Mouse (Mus musculus): ENCODE data around the gene Fgd5. TPM values are rescaled to one million over a fixed set of nuclear protein-coding genes. Genes with fewer than 3 reads are reported as not detected.

Fgd5 gene
- total RNA-seq, 2 experiments from 2014 or later = 15.5 to 15.8 TPM

DNA sequence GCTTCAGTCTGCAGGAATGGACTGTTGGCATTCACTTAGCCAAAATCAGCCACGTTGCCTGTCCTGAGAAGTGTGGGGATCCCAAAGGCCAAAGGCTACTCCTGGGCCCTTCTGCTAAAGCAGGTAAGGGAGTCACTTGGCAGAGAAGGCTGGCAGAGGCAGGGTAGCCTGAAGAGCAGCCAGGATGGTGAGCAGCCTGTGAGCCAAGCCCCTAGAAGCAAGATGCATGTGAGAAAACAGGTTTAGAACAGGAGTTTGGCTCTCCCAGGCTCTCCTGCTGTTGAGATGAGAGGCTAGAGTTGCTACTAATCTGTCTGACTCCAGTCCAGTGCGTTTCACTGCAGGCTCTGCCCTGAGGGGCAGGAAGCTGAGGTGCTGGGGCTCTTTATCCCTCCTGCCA is 25.0 kb downstream of the Fgd5 start:
- DNase-seq = no peak
- intact Hi-C loops (cut with DNase I; ENCODE audit: low total_unique reads) = no loop called here

DNA sequence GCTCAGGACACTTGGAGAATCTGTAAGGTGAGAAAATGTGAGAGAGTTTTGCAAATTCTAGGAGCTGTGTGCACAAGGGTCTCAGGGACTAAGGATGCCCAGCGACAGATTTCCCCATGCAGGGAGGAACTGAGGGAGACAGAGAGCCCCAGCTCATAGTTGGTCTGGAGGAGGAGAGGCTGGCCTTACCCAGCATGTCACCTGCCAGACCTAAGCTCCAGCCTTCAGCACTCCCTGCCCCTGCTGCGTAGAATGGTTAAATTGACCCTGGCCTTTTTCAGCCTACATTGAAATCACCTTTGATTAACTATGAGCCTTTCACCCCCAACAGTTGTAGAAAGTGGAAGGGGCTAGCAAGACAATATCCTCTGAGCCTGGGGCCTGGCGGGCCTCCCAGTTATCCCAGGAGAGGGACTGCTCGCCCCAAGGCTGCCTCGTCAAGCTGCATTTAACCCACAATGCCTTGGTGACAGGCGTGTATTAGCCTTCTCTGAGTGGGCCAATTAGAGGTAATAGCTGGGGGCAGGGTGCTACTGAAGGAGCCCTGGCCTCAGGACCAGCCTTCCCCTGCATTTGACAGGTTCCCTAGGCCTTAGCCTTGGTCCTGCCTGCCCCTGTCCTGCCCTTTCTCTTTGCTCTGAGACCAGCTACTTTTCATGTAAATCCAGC is 25.6 kb downstream of the Fgd5 start:
- intact Hi-C loops (cut with DNase I; ENCODE audit: low total_unique reads) = no loop called here
- no peak for DNase-seq

DNA sequence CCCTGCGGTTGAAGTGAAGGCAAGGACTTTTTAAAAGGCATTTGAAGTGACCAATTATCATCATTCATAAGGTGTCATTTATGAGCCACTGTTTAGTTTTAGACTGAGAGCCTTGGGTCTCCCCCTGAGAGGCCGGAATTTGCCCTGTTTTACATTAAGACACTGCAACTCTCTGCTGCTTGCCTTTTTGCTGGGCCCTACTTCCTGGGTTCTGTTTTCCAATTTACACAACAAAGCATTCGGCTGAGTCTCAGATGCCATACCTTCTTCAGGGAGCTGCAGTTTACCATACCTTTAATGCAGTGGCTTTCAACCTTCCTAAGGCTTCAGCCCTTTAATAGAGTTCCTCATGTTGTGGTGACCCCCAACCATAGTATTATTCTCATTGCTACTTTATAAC is 26.1 kb downstream of the Fgd5 start:
- no peak for DNase-seq
- intact Hi-C loops (cut with DNase I; ENCODE audit: low total_unique reads) = no loop called here

DNA sequence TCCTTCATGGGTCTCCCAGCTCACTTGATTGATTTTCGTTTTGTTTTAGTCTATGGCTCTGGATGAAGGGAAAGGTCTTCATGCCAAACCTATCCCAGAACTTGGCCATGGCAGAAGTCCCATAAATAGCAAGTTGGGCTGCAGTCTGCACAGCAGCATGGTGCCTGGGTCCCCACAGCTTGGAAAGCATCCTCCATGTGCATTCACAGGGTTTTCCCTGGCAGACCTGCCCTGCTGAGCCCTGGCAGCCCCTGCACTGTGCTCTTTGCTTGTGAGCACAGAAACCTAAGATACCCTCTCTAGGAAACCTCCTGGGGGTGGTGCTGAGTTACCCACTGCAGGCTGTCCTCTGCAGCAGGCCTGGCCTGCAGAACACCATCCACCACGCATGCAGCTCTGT is 32.2 kb downstream of the Fgd5 start:
- intact Hi-C loops (cut with DNase I; ENCODE audit: low total_unique reads) = no loop called here
- DNase-seq = no peak

DNA sequence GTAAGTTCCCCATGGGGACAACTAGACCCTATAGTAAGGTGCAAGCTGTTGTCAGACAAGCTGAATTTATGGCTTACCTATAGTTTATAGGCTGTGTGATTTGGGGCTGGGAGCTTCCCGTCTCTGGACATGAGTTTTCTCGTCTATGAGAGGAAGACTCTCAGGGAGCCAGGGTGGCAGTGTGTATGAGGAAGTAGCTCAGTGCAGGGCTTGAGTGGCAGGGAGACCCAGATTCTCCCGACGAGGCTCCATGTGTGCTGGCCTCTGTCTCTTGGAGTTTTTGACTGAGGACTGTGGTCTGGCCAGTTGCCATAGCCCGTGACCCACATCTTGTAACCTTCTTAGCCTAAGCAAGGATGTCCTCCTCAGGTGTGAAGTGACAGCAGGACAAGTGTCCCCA is 33.7 kb downstream of the Fgd5 start:
- intact Hi-C loops (cut with DNase I; ENCODE audit: low total_unique reads) = no loop called here
- DNase-seq = no peak

DNA sequence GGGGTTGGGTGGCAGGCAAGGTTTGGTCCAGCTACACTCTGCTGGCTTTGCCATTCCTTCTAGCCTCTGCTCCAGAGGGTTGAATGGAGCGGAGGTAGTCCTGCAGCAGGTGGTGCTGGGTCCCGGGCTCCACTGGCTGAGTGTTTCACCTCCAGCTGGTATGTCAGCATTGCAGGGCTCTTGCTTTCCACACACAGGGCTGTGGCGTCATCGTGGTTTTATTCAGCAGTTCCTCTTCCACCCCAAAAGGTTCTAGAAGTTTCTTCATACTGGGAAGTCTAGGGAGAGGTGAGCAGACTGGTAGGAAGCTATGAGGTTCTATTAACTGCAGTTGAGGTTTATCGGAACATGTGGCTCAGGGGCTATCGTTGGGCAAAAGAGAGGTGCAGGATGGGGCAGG is 34.4 kb downstream of the Fgd5 start:
- no peak for DNase-seq

DNA sequence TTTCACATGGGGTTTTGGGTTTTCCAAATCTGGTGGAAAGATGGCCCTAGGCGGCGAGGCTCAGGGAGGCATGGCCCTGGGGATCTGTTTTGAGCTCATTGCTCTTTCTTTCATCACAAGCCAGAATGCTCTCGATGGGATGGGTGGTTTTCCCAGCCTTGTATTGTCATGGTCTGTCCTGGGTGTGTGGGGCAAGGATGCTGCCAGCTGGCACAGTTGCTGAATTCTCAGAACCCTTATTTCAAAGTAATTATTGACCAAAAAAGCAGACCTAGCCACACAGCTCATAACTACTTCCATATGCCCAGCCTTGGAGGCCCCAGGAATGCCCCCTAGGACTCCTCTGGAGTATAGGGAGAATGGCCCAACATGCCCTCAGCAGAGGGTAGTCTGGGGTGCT is 34.9 kb downstream of the Fgd5 start:
- intact Hi-C loops (cut with DNase I; ENCODE audit: low total_unique reads) = no loop called here
- DNase-seq = no peak

More for the DNA sequence above, 34.4 kb downstream of the Fgd5 start:
- intact Hi-C loops (cut with DNase I; ENCODE audit: low total_unique reads) = no loop called here

DNA sequence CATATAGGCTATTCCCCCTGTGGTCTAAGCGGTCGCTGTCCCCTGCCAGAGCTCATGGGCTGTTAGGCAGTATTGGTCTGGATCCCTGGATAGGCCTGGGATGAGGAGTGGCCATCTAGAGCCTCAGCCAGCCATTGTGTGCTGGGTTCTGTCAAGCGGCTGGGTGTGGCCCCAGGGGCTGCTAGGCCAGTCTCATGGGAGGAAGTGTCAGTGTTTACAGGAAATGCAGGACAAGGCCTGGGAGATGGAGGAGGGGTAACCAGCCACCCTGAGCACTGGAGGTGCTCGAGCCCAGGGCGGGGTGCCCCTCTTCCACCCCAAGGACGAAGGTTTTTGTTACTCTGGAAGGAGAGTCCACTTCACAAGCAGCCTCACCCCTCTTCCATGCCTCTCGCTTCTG is 36.3 kb downstream of the Fgd5 start:
- intact Hi-C loops (cut with DNase I; ENCODE audit: low total_unique reads) = no loop called here
- peak; percentile 51 for DNase-seq

DNA sequence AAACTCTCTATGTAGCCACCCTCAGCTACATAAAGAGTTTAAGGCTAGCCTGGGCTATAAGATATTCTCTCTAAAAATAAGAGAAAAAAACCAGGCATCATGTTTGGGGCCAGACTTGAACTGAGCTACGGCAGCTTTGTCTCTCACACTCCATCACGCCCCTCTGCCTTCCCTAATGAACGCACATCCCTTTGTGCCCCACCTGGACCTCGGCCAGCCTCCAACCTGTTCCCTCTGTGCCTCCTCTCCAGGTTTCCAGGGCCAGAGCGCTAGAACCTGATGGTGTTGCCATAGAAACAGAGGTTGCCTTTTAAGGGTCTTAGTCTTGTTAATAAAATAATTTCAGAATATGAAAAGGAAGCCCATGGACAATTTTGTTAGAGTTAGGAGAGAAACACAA is 37.2 kb downstream of the Fgd5 start:
- intact Hi-C loops (cut with DNase I; ENCODE audit: low total_unique reads) = no loop called here
- DNase-seq = no peak

DNA sequence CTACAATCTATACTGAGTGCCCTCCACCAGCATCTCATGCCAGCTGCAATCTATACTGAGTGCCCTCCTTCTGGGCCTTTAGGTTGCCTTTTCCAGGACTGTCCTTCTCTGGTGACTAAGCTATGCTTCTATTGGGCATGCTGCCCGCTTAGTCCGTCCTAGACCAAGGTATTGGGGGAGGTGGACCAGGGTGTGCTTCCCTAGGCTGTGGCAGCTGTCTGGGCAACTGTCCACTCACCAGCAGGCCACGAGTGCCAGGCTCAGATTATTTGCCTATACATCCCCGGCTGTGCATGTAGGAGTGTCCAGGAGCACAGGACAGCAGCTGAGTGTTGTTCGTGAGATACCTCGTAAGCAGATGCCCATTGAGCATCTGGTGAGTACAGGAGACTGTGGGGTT is 38.1 kb downstream of the Fgd5 start:
- no peak for DNase-seq
- intact Hi-C loops (cut with DNase I; ENCODE audit: low total_unique reads) = no loop called here

DNA sequence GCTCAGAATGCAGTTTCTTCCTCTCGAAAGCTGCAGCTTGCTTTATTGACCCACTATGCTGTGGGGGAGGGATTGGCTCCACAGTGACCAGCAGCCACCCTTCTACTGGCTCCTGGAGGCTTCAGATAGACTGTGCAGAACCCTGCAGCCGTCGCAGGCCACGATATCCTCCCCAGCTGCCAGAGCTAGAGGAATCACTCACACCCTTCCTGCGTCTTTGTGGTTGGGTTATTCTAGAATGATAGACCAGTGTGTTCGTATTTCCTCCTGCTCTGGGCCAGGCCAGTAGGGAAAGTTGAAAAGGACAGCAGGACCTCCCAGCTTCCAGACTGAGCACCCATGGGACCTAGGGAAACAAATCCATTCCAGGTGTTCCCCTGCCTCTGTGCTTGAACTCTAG is 39.7 kb downstream of the Fgd5 start:
- peak; percentile 26 for DNase-seq
- intact Hi-C loops (cut with DNase I; ENCODE audit: low total_unique reads) = no loop called here

DNA sequence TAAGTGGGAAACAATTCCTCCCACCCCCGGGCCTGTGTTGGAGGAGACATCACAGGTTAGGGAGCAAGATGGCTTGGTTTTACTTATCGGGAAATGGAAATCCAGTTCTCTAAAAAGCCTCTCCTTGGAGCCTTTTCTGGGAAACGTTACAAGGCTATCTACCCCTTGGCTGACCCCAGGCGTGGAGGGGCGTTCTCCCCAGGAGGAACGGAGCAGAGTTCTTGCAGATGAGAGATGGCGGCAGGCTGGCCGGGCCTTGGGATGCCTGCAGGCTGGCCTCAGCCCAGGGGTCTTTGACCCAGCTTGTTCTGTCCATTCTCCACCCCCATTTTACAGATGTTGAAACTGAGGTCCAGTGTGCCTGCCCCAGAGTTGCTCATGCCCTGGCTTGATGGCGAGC is 42.4 kb downstream of the Fgd5 start:
- intact Hi-C loops (cut with DNase I; ENCODE audit: low total_unique reads) = no loop called here
- DNase-seq = peak; percentile 68

DNA sequence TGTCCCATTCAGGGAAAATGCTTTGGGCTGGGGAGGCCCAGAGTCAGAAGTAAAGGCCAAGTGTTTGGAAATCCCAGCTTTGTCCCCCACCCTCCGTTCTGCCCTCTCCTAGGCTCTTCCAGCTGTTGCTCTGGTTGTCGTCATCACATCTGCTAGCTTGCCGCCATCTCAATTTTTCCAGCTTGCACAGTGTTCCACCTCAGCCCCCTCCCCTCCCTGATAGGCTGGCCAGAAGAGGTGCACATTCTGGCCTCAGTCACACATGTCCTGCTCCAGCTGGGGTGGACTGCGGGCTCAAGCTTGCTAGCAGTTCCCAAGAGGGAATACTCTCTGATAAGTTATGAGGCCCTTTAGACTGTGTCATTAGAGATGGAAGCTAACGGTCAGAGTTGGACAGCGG is 42.8 kb downstream of the Fgd5 start:
- peak; percentile 47 for DNase-seq
- intact Hi-C loops (cut with DNase I; ENCODE audit: low total_unique reads) = no loop called here

DNA sequence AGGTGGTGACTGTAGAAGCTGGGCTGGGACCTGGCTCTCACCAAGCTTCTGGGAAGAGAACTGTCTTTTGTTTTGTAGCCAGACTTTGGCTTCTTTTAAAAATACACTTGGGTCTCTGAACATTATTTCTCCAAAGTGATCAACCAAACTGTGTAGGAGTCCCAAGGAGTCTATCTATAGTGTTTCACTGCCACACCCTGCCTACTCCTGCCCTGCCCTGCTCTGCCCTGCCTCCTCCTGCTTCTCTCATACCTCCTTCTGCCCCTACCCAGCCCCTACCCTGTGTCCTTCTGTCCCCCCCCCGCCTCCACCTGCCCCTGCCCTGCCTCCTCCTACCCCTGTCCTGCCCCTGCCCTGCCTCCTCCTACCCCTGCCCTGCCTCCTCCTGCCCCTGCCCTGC is 46.6 kb downstream of the Fgd5 start:
- intact Hi-C loops (cut with DNase I; ENCODE audit: low total_unique reads) = no loop called here
- DNase-seq = no peak

DNA sequence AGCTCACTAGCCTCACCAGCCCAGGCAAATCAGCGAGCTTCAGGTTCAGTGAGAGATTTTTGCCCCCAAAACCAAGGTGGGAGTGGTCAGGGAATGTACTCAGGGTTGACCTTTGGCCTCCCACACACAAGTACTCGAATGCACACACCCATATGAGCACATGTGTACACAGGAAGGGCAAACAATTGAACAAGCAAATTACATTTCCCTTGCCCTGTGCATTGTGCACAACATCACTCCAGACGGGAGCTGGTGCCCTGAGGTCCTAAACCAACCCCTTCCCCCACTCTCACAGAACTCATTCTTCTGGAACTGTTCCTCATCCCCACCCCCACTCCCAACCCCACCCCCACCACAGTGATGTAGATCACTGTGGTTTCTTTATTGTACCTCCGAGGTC is 48.7 kb downstream of the Fgd5 start:
- intact Hi-C loops (cut with DNase I; ENCODE audit: low total_unique reads) = no loop called here
- DNase-seq = no peak

DNA sequence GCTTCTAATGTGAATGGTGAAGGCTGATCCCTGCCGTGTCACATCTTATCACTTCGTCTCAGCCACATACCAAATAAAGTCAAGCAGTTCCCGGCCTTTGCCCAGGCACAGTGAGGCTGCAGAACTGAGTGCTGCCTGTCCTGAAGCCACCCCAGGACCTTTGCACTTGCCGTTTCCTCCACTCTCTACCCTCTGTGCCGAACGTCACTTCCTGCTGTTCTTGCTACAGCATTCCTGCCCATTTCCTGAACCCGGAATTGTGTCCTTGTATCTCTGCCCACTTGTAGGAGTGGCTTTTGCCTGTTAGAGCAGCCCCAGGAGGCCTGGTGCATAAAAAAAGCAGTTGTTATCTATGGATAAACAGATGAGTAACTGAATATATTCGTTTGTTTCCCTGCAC is 52.0 kb downstream of the Fgd5 start:
- intact Hi-C loops (cut with DNase I; ENCODE audit: low total_unique reads) = no loop called here
- no peak for DNase-seq

DNA sequence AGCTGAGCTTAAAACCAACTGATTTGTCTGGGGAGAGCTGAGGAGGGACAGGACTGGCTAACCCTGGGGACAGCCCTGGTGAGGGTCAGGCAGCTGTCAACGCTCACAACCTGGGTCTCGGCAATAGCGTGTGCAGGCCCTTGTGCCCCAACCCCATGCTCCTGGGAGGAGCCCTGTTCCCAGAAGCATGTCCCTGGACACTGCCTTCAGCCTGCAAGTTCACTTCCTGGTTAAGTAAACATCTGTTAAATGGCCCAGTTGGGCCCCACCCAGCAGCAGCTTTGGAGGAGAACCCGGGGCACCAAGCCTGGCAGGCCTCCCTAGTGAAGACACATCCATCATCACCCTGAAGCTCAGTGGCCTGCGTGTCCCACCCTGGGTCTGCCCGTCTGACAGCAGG is 56.0 kb downstream of the Fgd5 start:
- DNase-seq = no peak
- intact Hi-C loops (cut with DNase I; ENCODE audit: low total_unique reads) = no loop called here

DNA sequence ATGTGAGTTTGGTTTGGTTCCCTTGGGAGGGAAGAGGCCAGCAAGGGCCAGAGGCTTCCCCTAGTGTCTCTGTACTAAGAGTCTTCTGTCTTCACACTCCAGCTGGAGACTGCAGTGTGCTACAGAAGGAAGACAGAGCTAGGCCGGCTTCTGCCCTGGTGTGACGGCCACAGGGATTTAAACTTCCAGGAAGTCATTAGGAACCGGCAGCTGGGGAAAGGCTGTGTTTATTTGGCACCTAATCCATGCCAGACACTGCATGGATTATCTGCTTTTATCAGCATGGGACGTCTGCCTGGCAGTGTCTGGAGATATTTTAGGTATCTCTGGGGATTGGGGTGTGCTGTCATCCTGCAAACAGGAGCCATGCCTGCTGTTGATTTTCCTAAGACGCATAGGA is 57.7 kb downstream of the Fgd5 start:
- intact Hi-C loops (cut with DNase I; ENCODE audit: low total_unique reads) = no loop called here
- no peak for DNase-seq

DNA sequence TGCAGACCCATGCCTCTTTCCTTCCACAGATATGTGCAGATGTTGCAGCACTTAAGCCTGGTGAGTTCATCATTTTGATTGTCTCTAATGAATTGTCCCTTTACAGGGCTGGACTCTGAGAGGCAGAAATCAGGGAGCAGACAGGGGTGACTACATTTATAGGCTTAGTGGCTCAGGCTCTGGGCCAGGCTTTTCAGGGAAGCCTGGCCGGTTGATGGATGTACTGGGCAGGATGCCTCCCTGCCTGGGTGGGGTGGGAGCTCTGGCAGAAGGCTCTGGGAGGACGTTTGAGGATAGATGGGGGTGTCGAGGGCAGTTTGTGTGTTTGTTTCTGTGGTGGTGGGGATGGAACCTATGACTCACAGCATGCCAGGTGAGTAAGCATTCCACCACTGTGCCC is 59.5 kb downstream of the Fgd5 start:
- DNase-seq = peak; percentile 43
- intact Hi-C loops (cut with DNase I; ENCODE audit: low total_unique reads) = no loop called here

DNA sequence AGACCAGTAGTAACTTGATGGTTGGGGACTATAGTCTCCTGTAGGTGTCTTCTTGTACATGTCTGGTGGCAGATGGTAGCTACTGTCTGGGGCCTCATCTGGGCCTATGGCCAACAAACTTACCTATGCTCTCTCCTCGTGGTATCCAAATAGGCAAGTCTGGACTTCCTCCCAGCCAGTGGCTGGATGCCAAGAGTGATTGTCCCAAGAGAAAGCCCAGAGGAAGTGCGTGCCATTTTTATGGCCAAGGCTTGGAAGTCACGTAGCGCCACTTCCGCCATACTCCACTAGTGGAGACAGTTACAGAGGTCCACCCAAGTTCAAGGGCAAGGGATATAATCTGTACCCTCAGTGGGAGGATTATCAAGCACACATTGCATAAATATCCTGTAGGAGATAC is 62.6 kb downstream of the Fgd5 start:
- DNase-seq = no peak
- intact Hi-C loops (cut with DNase I; ENCODE audit: low total_unique reads) = no loop called here

DNA sequence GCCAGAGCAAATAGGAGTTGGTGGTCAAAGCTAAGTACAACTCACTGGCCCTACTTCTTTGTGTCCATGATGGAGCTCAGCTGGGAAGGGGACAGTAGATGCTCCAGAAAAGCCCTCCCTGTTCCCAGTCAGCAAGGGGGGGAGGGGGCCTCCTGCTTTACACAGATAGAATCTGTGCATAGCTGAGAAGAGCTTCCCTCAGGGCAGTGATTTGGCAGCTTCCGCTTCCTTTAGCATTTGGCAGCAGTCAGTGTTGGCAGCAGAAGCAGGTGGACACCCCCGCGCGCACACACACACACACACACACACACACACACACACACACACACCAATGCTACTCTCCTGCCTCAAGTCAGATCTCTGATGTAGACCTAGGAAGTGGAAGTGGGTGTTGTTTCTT is 63.4 kb downstream of the Fgd5 start:
- intact Hi-C loops (cut with DNase I; ENCODE audit: low total_unique reads) = no loop called here
- DNase-seq = no peak

DNA sequence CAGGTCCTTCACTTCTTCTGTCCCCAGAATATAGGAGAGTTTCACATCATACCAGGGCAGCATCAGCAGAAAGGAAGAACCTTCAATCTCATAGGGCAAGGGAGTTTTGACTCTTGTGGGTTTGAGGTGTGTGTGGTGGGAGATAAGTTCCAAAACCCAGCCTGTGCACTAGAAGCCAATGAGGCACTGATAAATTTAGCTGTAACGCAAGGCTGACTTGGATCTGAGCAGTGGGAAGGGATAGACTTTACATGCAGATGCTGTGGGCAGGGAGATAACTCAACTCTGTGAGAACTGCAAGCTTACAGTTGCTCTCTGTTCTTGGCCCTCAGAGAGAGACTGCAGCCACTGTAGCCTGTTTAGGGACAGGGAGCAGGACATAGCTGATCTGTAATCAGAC is 64.2 kb downstream of the Fgd5 start:
- intact Hi-C loops (cut with DNase I; ENCODE audit: low total_unique reads) = no loop called here

More for the DNA sequence above, 64.2 kb downstream of the Fgd5 start:
- no peak for DNase-seq
